Mouse (Mus musculus): ENCODE results near the gene Fam207a. TPM values are rescaled to one million over a fixed set of nuclear protein-coding genes. Genes with fewer than 3 reads are reported as not detected.

Fam207a gene
- total RNA-seq, 2 experiments from 2014 or later: 9.9 to 10.4 TPM

DNA sequence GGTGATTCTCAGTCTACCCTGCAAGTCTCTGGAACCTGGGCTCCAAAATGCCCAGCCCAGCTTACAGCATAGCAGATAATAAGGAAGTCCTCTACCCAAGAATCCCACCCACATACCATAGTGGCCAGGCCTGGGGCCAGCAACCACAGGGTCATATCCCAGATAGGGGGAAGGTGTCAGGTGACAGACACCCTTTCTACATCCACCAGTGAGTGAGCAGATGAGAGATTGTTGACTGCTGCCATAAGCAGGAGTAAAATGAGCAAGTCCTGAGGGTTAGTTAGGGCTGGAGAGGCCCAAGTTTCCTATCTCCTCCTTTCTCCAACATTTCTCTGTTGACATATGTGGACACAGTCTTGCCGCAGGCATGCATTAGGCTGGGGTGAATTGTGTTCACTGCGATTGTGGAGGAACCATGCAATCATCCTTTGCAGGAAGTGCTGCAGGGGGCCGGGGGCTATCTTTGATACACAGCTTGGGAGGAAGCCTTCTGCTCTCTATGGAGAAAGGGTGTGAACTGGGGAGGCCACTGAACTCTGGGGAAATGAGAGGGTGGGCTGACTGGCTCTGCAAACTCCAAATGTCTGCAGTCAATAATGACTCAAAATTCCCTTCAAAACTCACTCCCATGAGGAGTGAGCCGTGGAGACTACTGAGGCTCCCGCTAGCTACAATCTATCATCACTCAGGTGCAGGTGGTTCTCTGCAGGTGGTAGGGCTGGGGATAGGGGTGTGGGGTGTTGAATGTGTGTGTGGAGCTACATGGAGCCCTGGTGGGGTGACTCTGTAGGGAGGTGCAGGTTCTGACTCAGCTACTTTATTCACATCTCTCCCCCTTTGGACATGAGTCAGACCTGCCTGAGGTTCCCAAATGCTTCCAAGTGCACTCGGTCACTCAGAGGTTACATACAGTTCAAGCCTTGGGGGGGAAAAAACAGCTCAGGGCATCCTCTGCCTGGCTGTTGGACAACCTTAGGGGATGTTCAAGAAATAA lies 15.7 kb upstream of the Fam207a start:
- no peak for DNase-seq

GRCm38 (mm10) chr10:77530140-77530539 lies 14.6 kb upstream of the Fam207a start, which contains the start of gene Itgb2:
Gene Itgb2 (plus strand): TSS chr10:77530252.
- no peak for DNase-seq

DNA sequence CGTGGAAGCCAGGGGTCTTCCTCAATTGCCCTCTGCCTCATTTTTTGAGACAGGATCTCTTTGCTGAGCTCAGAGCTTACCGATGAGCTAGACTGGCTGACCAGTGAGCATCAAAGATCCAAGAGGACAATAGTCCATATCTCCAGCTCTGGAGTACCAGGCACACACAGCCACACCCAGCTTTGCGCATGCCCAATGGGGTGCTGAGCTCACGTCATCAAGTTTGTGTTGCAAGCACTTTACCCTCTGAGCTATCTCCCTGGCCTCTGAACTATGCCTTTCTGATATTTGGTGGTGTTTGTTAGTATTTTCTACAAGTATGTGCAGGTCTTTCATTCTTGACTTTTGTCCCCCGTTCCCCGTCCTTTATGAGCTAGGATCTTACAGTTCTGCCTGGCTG lies 13.0 kb upstream of the Fam207a start:
- DNase-seq: no peak

DNA sequence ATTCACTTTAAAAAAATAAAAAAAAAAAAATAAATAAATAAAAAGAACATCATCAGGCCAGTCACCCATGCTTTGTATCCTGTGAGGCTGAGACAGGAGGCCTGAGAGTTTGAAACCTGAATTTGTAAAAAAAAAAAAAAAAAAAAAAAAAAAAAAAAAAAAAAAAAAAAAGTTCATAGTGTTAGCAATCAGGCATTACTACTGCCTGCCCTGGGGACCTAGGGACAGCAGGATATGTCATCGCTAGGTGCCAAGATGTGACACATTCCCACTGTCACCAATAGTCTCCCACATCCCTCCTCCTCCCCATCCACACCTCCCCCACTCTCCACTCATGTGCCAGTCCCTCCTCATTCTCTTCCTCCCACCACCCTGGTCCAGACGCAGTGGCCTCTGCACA lies 10.9 kb upstream of the Fam207a start:
- DNase-seq: no peak

DNA sequence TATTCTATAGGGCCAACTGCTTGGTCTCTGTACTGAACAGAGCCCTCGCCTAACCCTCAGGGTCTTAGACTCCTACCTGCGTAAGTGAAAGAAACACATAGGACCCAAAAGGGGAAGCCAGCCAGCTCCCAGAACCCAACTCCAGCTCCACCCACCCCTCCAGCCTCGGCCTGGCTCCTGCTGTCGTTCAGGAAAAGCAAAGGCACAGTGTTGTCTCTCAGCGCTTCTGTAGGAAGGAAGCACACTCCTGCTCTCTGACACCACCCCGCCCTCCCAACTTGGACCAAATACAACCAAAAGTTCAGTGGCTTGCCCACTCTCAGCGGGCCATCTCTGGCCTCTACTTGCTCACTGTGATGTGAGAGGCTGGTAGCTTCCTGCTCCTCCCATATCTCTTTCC lies 7.7 kb upstream of the Fam207a start:
- no peak for DNase-seq

DNA sequence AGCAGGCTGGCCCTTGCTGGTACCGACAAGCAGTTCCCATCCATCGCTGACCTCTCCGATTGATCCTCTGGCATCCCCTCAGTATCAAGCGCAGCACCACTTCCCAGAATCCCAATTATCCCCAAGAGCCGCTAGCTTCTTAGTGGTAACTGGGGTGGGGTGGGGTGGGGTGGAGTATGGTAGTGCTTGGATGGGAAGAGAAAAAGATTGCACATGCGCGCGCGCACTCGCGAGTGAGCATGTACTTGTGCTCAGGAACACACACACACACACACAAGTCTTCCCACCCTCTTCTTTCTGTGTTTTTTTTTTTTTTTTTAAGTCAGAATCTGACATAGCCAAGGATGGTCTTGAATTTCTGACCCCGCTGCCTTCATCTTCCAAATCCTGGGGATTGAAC lies 7.2 kb upstream of the Fam207a start:
- no peak for DNase-seq

- DNase-seq: no peak
Measured at GRCm38 (mm10) chr10:77522021-77522731, 6.6 kb upstream of the Fam207a start.

DNA sequence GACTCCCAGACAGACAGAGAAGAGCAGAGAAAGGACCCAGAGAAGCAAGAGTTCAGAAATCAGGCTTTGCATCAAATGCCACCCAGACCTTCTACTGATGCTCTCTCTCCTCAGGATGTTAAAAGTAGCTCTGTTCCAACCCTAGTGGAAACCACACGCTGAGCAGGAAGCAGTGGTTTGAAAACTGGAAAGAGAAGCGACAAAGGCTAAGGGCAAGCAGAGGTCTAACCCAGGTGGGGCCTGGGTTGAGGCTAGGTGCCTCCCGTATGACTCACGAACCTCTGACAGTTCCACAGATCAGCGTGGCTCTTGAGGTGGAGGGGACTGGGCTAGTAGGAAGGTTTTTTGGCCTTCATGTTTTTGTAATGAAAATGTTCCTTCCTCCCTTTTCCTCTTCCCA lies 4.9 kb upstream of the Fam207a start:
- DNase-seq: no peak

GRCm38 (mm10) chr10:77519191-77519590 lies 3.6 kb upstream of the Fam207a start:
- DNase-seq: no peak

DNA sequence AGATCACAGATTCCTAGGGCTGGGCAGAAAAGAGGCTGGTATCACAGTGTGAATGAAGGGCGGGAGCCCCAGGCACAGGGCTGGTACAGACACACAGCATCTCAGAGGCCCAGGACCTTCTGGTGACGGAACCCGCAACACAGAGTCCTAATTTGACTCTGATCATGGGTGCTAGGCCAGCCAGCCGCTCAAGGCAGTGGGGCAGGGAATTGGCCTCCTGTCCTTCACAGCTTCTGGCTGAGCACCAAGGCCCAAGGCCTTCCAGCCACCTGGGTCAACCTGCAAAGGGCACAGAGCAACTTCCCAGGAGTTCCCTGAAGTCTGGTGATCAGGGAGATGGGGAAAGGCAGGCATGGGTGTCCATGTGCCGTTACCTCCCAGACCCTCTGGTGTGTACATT lies 2.2 kb upstream of the Fam207a start:
- DNase-seq: no peak

DNA sequence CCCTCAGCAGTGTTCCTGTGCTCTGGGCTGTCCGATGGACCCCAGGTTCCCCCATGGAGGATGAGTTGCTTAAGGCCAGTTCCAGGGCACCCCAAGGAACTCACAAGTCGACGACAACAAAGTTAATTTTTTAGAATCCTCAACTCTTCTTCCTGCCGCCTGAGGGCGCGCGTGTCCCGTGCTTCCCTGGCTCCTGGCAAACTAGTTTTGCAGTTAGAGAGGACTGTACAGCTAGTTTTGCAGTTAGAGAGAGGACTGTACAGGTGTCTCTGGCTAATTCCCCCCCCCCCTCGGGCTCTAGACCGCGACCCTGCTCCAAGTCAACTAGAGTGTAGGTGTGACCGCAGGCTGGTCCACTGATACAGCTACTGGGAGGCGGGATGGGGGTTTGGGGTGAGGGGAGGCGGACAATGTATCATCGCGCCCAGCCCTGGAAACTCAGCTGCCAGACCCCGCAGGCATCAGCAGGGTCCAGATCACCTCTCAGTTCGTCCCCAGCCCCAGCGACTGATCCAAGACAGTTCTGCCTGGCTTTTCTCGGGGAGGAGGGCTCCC lies 1.6 kb upstream of the Fam207a start:
- DNase-seq: peak; percentile 76

DNA sequence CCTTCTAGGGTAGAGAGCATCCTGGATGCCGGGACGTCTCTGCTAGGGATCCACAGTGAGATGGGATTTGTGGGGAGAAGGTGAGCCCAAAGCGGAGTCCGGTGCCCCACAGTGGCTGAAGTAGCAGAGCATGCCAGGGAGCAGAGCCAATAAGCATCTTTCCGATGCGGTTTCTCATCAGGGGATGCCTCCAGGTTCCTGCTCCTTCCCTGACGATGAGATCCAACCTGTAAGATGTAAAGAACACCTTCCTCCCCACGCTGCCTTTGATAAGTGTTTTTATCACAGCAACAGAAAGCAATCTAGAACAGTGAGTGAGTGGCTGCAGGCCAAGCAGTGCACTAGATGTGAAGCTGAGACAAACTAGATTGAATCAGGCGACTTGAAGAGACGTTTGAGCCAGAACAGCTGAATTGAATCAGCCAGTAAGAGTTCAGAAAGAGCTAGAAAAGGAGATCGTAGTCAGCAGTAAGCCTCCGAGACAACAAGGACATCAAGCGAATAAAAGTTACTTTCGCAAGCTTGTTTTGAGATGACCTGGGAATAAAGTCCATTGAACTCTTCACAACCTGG lies 880 bp upstream of the Fam207a start:
- DNase-seq: no peak

GRCm38 (mm10) chr10:77510225-77510982 lies 5.2 kb downstream of the Fam207a start:
- DNase-seq: no peak

DNA sequence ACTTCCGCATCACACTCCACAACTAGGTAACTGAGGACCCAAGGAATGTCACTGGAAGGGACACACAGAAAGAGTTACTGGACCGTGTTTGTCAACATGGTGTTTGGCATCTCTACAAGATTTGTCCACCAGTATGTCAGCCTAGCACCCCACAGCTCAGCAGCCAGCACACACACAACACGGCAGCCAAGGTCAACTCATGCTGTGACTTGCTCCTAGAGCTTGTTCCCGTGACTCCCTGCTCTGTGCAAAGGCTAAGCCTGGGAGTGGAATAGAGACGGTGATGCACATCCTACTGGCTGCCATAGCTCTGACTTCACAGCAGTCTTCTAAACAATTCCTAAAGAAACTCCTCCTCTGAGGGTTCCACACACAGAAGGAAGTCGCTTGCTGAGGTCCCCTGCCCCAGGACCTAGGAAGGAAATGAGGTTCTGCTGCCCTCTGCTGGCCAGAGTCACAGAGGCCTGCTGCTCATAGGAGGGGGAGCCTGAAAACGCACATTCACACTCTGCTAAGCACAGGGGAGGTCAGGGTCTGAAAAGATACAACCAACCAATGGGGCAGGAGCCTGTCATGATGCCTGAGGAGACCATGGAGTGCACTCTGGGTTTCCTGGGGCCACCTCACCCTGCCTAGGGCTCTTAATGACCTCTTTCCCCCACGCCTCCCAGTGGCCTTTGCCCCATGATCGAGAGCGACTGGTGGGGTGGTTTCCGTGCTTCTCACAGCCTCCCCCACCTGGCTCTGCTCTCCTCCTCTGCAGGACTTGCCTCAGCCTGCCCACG lies 6.0 kb downstream of the Fam207a start:
- DNase-seq: peak; percentile 92

DNA sequence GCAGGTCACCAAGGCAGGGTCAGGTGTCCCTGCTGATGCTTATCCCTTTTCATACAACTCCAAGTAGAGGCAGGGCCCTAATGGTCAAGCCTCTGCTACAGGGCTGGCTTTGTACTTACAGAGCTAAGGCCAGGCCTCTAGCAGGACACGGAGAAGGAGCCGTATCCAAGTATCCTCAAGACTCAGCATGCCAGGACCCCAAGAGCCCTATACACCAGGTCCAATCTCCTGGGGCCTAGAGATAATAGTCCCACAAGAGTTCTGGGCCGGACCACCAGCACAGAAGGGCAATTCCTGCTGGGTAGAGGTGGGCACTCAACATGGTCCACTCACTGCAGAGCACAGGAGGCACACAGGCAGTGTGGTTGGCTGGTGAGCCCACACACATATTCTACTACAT lies 6.8 kb downstream of the Fam207a start:
- no peak for DNase-seq

DNA sequence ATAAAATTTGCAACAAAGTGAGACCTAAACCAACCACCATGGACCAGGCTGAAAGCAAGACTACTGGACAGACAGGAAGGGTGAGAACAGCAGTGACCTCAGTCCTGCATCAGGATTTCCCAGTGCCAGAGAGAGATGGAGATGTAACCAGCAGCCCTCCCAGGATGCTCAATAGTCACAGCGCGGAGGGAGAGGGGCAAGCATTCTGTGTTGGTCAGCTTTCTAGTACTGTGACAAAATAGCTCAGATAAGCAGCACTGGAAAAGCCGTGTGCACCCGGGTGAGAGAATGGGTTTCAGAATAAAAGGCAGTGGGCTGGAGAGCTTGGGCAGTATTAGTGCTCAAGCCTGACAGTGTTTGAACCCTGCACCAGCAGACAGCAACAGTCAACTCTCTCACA lies 7.8 kb downstream of the Fam207a start:
- no peak for DNase-seq

GRCm38 (mm10) chr10:77506961-77507577 lies 8.5 kb downstream of the Fam207a start:
- no peak for DNase-seq

GRCm38 (mm10) chr10:77506526-77506925 lies 9.1 kb downstream of the Fam207a start:
- no peak for DNase-seq

GRCm38 (mm10) chr10:77504143-77504542 lies 11.4 kb downstream of the Fam207a start:
- no peak for DNase-seq

All from gastrocnemius, postnatal 10 days (tissue).